Mouse (Mus musculus): ENCODE results near the gene Egfl8.

DNA sequence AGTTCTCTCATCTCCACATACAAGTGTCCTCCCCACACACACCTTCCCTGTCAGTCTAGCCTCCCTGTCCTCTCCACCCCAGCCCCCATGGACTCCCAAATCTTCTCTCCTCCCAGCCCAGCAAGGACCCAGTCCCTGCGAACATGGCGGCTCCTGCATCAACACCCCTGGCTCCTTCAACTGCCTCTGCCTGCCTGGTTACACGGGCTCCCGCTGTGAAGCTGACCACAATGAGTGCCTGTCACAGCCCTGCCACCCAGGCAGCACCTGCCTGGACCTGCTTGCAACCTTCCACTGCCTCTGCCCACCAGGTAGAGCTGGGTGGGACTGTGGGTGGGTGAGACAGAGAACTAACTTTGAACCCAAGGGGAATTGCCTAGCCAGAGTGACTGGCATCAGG is 45.9 kb downstream of the Egfl8 start:
- no peak for TF ChIP-seq EP300 (optimal IDR thresholded peaks at IDR 0.05)
- no peak for TF ChIP-seq CTCF (IDR thresholded peaks at IDR 0.05; ENCODE audit: low read depth)

Measured in stomach, postnatal 0 days (tissue).